Mouse (Mus musculus): ENCODE measurements at regions not wholly inside any gene's neighbourhood (a gene's known extent, or its start where the extent isn't known, plus 50 kb on each side); places are given as distances from the start of the nearest gene placed in this dataset.

DNA sequence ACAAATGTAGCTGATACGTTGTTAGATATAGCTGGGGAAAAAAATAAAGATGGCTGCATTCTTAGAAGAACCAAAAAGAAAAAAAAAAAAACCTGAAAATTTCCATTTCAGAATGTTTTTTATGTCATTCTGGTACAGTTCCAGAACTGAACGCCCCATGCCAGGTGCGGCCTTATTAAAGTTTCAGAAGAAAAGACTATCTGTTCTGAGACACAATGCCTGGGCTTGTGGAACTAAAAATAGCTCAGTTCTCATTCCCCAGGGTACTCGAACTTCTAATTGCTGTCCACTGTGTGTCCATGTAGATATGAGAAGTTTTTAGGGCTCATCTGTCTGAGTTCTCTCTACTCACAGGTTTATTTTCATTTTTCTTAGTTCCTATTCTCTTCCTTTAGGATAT, 131.7 kb upstream of the Adamts9 start:
- Histone ChIP-seq H3K4me3 (replicated peaks; ENCODE audit: low read length) (no peak overlapping the region), H3K36me3 (ENCODE audit: insufficient read depth, low read length) (no peaks in the 10 kb centered on the region), H3K27me3 (ENCODE audit: insufficient read depth, low read length) (no peaks in the 10 kb centered on the region), H3K4me1 (replicated peaks; ENCODE audit: low read depth, low read length) (no peaks in the 10 kb centered on the region), H3K9me3 (ENCODE audit: low read length) (no peaks in the 10 kb centered on the region)
- TF ChIP-seq POU5F1 (IDR thresholded peaks at IDR 0.05; ENCODE audit: borderline replicate concordance, low read length) (no peak), NANOG (IDR thresholded peaks at IDR 0.05; ENCODE audit: borderline replicate concordance, low read length) (no peak), CTCF (conservative IDR thresholded peaks at IDR 0.05; ENCODE audit: low read length) (no peak)

- TF ChIP-seq NANOG (IDR thresholded peaks at IDR 0.05; ENCODE audit: borderline replicate concordance, low read length) (no peak), CTCF (conservative IDR thresholded peaks at IDR 0.05; ENCODE audit: low read length) (no peak), POU5F1 (IDR thresholded peaks at IDR 0.05; ENCODE audit: borderline replicate concordance, low read length) (no peak)
- Histone ChIP-seq H3K4me3 (replicated peaks; ENCODE audit: low read length) (no peak overlapping the region), H3K9me3 (ENCODE audit: low read length) (peaks cover 10% of the 10 kb centered on the region), H3K27me3 (ENCODE audit: insufficient read depth, low read length) (no peaks in the 10 kb centered on the region), H3K4me1 (replicated peaks; ENCODE audit: low read depth, low read length) (peaks cover 13% of the 10 kb centered on the region), H3K36me3 (ENCODE audit: insufficient read depth, low read length) (no peaks in the 10 kb centered on the region)
These were observed 127.6 kb upstream of the Adamts9 start for GRCm38 (mm10) chr6:93070916-93071315.

- TF ChIP-seq POU5F1 (IDR thresholded peaks at IDR 0.05; ENCODE audit: borderline replicate concordance, low read length): no peak
- no peak for TF ChIP-seq CTCF (conservative IDR thresholded peaks at IDR 0.05; ENCODE audit: low read length)
- TF ChIP-seq NANOG (IDR thresholded peaks at IDR 0.05; ENCODE audit: borderline replicate concordance, low read length): no peak
- Histone ChIP-seq H3K27me3 (ENCODE audit: insufficient read depth, low read length) (no peaks in the 10 kb centered on the region), H3K9me3 (ENCODE audit: low read length) (peaks cover 10% of the 10 kb centered on the region), H3K4me1 (replicated peaks; ENCODE audit: low read depth, low read length) (peaks cover 21% of the 10 kb centered on the region), H3K36me3 (ENCODE audit: insufficient read depth, low read length) (no peaks in the 10 kb centered on the region), H3K4me3 (replicated peaks; ENCODE audit: low read length) (no peak overlapping the region)
These were observed 124.5 kb upstream of the Adamts9 start for GRCm38 (mm10) chr6:93067808-93068207.

- H3K36me3 ChIP-seq (ENCODE audit: insufficient read depth, low read length): no peaks in the 10 kb centered on the region
- peaks cover 21% of the 10 kb centered on the region for H3K4me1 ChIP-seq (replicated peaks; ENCODE audit: low read depth, low read length)
- peaks cover 10% of the 10 kb centered on the region for H3K9me3 ChIP-seq (ENCODE audit: low read length)
- H3K27me3 ChIP-seq (ENCODE audit: insufficient read depth, low read length): no peaks in the 10 kb centered on the region
- peak overlapping the region; percentile 53 for H3K4me3 ChIP-seq (replicated peaks; ENCODE audit: low read length)
- TF ChIP-seq POU5F1 (IDR thresholded peaks at IDR 0.05; ENCODE audit: borderline replicate concordance, low read length) (no peak), NANOG (IDR thresholded peaks at IDR 0.05; ENCODE audit: borderline replicate concordance, low read length) (no peak), CTCF (conservative IDR thresholded peaks at IDR 0.05; ENCODE audit: low read length) (no peak)
These were observed 123.5 kb upstream of the Adamts9 start for GRCm38 (mm10) chr6:93066553-93067376.

DNA sequence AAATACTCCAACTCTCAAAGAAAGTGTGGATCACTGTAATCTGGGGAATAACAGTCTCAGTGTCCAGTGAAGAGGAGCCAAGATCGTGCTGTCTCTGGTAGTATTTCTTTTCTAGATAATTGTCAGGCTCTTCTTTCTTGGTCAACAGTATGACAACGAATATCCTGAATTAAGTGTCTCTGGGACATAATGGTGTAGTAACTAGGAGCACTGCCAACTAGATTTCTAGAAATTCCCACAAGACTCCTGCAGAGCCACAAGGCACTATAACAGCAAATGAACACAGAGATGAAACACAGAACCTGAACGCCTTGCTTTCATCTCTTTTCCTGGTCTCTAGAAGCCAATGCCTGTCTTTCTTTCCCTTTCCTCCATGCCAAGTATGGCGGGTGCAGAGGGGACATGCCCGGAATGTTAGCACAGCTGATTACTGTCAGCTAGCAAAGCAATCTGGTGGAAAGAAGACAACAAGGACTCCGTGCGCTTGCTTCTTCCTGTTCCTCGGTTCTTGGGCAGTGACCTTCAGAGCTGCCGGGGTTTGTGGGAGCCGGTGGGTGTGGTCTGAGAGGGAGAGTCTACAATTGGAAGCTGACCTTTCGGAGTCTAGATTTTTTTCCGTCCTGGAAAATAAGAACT, 122.7 kb upstream of the Adamts9 start:
- no peak for TF ChIP-seq CTCF (conservative IDR thresholded peaks at IDR 0.05; ENCODE audit: low read length)
- no peak for TF ChIP-seq POU5F1 (IDR thresholded peaks at IDR 0.05; ENCODE audit: borderline replicate concordance, low read length)
- no peak for TF ChIP-seq NANOG (IDR thresholded peaks at IDR 0.05; ENCODE audit: borderline replicate concordance, low read length)
- peaks cover 10% of the 10 kb centered on the region for H3K9me3 ChIP-seq (ENCODE audit: low read length)
- no peaks in the 10 kb centered on the region for H3K27me3 ChIP-seq (ENCODE audit: insufficient read depth, low read length)
- peak overlapping the region; percentile 53 for H3K4me3 ChIP-seq (replicated peaks; ENCODE audit: low read length)
- H3K4me1 ChIP-seq (replicated peaks; ENCODE audit: low read depth, low read length): peaks cover 21% of the 10 kb centered on the region
- H3K36me3 ChIP-seq (ENCODE audit: insufficient read depth, low read length): no peaks in the 10 kb centered on the region

DNA sequence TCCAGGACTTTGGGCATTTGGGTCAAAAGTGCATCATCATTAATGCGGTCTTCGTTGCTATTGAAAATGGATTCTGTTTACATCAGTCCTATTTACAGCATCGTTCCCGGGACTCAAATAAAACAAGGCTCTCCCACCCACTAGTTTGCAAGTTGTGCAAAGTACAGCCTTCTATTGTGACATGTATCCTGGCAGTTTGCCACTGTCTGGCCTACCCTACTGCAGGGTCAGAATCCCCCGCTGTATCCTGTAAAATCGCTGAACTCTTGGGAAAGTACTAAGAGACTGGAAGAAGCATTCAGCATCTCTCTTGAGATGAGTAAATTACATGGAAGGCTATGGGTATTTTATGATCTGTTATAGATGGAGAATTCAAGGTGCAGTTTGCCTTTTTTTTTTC, 122.1 kb upstream of the Adamts9 start:
- Histone ChIP-seq H3K36me3 (ENCODE audit: insufficient read depth, low read length) (no peaks in the 10 kb centered on the region), H3K4me3 (replicated peaks; ENCODE audit: low read length) (no peak overlapping the region), H3K27me3 (ENCODE audit: insufficient read depth, low read length) (0 out of 2 replicates have a peak, but pooled peaks cover under 1% of the 10 kb centered on the region), H3K9me3 (ENCODE audit: low read length) (peaks cover 10% of the 10 kb centered on the region), H3K4me1 (replicated peaks; ENCODE audit: low read depth, low read length) (peaks cover 21% of the 10 kb centered on the region)
- TF ChIP-seq POU5F1 (IDR thresholded peaks at IDR 0.05; ENCODE audit: borderline replicate concordance, low read length) (no peak), CTCF (conservative IDR thresholded peaks at IDR 0.05; ENCODE audit: low read length) (no peak), NANOG (IDR thresholded peaks at IDR 0.05; ENCODE audit: borderline replicate concordance, low read length) (no peak)

DNA sequence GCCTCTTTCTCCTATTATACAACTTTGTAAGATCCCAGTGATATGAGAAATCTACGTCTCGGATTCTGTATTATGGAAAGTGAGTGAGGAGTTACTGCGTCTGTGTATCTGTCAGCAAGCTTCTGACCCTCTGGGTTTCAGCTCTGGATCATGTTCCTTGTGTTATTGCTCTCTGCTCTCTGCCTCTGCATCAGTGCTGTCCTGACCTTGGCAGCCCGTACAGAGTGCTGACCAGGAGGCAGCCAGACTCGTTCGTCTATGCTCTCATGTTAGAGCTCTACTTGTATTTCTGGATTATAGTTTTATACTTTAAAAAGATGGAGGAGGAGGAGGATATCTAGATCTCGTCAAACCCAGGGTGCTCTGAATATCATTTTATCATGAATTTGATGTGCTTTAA, 121.1 kb upstream of the Adamts9 start:
- peaks cover 21% of the 10 kb centered on the region for H3K4me1 ChIP-seq (replicated peaks; ENCODE audit: low read depth, low read length)
- peaks cover 6% of the 10 kb centered on the region for H3K27me3 ChIP-seq (ENCODE audit: insufficient read depth, low read length)
- no peaks in the 10 kb centered on the region for H3K36me3 ChIP-seq (ENCODE audit: insufficient read depth, low read length)
- H3K4me3 ChIP-seq (replicated peaks; ENCODE audit: low read length): no peak overlapping the region
- TF ChIP-seq CTCF (conservative IDR thresholded peaks at IDR 0.05; ENCODE audit: low read length) (no peak), POU5F1 (IDR thresholded peaks at IDR 0.05; ENCODE audit: borderline replicate concordance, low read length) (no peak), NANOG (IDR thresholded peaks at IDR 0.05; ENCODE audit: borderline replicate concordance, low read length) (no peak)
- H3K9me3 ChIP-seq (ENCODE audit: low read length): peaks cover 10% of the 10 kb centered on the region

DNA sequence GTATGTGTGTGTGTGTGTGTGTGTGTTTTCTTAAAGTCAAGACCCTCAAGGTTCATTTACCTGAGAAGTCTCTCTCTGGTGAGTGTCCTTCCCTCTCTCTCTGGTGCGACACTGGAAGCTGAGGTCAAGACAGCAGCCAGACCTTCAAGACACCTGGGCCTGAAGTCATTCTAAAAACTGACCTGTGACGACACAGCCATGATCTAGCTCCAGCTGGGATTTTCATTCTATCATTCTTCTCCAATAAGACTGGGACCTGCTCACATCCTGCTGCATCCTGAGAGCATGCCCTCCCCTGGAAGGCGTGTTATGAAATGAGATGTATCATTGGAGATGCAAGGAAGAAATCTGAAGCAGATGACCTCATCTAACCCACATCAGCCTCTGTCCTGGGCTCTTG, 118.4 kb upstream of the Adamts9 start:
- no peak for TF ChIP-seq NANOG (IDR thresholded peaks at IDR 0.05; ENCODE audit: borderline replicate concordance, low read length)
- no peak for TF ChIP-seq CTCF (conservative IDR thresholded peaks at IDR 0.05; ENCODE audit: low read length)
- no peak for TF ChIP-seq POU5F1 (IDR thresholded peaks at IDR 0.05; ENCODE audit: borderline replicate concordance, low read length)
- Histone ChIP-seq H3K4me1 (replicated peaks; ENCODE audit: low read depth, low read length) (peaks cover 16% of the 10 kb centered on the region), H3K9me3 (ENCODE audit: low read length) (no peaks in the 10 kb centered on the region), H3K4me3 (replicated peaks; ENCODE audit: low read length) (no peak overlapping the region), H3K36me3 (ENCODE audit: insufficient read depth, low read length) (no peaks in the 10 kb centered on the region), H3K27me3 (ENCODE audit: insufficient read depth, low read length) (peaks cover 6% of the 10 kb centered on the region)
